Mouse (Mus musculus) heart, postnatal 14 days (tissue): Measurements from ENCODE around the gene Rhbdd1. TPM values are rescaled to one million over a fixed set of nuclear protein-coding genes. Genes with fewer than 3 reads are reported as not detected.
A peak's percentile ranks its signal among the peaks of the same experiment; 100 is the strongest.

Experiments
- DNase-seq, 2 experiments: peaks; one replicate each; pipeline ENCODE4 v3.0.0; 2021 to 2022
- intact Hi-C: fragments of 180-260 bp; cut with DNase I; formaldehyde crosslinking; loops from one replicate; pipeline ENCODE4 v1.15.1; 2025
- long read RNA-seq, 2 experiments: library from polyadenylated mRNA; stranded (forward); transcript quantifications; one replicate each; pipeline ENCODE4 v2.0.0; 2021
- total RNA-seq, 2 experiments: library from RNA; stranded (reverse); gene quantifications; 2 replicates each; pipeline ENCODE4 v1.2.3; 2021

Rhbdd1 gene
- total RNA-seq: 10 to 100 TPM; 10.1 to 11.5 TPM
- long read RNA-seq, experiment 1, transcript Rhbdd1-201 (7 exons, 3,636 nt): major isoform, 5 of 10 reads
- long read RNA-seq, experiment 1, partial matches to known transcripts: 2 of 10 reads
- long read RNA-seq, experiment 1, other reads (novel, unspliced or antisense): 2 of 10 reads
- long read RNA-seq, experiment 2, transcript Rhbdd1-201 (7 exons, 3,636 nt): major isoform, 6 of 8 reads
- long read RNA-seq, experiment 2, partial matches to known transcripts: 1 of 8 reads
- long read RNA-seq, experiment 2, other reads (novel, unspliced or antisense): 1 of 8 reads

DNA sequence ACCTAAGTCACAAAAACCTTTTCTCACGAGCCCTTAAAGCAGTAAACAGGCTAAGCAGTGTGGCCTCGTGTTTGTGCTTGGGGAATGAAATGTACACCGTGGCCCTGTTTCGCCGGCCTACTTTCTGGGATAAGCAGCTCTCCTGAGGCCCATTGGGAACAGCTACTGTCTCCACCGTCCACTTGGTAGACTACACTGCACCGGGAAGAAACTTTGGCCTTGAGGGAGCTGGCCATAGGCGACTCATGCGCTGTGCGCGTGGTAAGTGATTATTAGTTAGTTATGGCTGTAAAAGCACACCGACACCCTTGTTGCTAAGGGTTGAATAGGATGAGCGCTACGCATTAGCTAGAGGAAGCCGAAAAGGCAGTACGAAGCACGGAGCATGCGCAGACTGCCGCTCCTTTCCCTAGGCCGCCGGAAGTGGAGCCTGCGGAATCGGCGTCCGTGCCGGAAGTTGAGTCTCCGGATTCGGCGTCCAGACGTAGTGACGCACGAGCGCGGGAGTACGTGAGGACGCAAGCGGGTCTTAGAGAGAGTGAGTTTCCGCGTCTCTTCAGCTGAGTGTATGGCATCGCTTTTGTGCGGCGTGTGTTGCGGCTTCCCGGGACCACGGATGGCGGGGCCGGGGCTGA, at the start of gene Rhbdd1:
TSS of gene Rhbdd1 (plus strand) at position 342 of the 635 bp plus-strand sequence.
- intact Hi-C loops: no loop called here
- DNase-seq: peak; percentile 96 to 98

DNA sequence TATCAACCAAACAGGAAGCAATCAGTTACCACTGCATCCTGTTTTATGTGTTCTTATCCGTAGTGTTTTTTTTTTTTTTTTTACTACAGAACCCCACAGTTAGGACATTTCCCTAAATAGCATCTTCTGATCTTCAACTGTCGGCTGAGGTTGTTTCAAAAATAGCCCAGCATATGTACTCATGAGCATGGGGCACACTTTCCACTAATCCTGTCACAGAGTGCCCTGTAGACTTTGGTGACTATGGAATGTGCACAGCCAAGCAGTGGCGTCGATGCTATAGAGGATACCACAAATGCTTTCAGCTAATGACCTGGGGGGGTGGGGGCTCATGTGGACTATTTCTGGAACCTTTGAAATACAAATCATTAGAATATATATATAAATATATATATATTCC, 48.7 kb upstream of the Rhbdd1 start:
- intact Hi-C loops: no loop called here
- DNase-seq: no peak

DNA sequence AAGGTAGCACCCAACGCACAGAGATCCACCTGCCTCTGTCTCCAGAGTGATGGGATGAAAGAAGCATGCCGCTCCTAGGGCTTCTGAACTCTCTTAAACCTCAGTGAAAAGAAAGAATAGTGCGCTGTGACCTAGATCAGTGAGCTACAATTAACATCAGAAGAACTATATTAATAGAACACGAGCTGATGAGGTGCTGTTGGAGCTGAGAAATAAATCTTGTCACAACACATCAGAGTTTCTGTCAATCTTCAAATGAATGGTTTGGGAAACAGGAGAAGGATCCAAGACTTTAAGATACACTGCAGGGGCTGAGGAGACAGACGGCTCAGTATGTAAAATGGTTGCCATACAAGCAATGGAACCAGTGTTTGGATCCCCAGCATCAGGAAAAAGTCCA, 44.0 kb upstream of the Rhbdd1 start:
- DNase-seq: no peak
- intact Hi-C loops: no loop called here

DNA sequence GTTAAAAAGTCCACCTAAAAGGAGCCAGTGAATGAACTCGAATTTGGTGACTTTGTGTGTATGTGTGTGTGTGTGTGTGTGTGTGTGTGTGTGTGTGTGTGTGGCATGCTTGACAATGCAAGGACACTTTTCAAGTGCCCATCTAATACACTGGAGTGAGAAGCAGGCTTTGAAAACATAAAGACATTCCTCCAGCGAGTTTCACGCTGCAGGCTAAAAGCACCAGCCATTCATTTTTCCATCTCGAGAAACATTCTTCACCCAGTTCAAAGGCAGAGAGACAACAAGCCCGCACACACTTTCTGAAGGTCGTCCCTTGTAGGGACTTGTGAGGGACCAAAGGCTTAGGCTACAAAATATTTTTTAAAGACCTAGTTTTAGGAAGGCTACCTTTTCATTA, 42.7 kb upstream of the Rhbdd1 start:
- intact Hi-C loops: no loop called here
- no peak for DNase-seq

DNA sequence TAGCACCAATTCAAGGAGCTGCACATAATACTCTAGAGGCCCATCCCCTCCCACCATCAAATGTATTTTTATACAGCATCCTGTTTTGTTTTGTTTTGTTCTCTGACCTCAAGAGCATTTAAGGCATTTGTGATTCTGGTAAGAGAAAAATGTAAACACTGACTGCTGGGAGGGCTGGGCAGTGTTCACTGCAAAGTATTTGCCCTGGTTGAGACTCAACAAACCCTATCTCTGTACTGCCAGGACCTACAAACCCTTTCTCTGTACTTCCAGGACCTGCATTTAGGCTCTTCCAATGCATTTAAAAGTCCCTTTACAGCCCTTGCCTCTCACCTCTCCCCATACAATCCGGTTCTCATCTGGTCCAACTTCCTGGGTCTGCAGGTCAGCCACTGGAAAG, 41.9 kb upstream of the Rhbdd1 start:
- intact Hi-C loops: no loop called here
- no peak for DNase-seq

DNA sequence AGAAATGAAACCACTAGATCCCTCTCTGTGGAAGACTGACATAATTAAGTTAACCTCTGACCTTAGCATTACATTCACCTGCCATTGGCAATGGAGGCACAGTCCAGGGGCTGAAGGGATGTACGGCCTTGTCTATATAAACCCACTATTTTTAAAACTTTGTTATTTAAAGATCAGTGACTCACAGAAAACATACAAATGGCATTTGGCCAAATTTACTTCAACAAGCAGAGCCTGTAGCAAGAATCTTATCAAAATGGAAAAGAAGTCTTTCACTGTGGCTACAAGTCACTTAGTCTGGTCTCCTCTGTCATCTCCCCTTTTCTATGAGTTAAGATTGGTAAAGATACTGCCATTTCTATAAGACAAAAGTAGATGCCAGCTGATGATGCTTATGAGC, 36.5 kb upstream of the Rhbdd1 start:
- intact Hi-C loops: loop anchor here (10.0 kb wide), 2 partner anchors 155 to 265 kb away; no protein-coding TSS in a partner anchor
- no peak for DNase-seq

DNA sequence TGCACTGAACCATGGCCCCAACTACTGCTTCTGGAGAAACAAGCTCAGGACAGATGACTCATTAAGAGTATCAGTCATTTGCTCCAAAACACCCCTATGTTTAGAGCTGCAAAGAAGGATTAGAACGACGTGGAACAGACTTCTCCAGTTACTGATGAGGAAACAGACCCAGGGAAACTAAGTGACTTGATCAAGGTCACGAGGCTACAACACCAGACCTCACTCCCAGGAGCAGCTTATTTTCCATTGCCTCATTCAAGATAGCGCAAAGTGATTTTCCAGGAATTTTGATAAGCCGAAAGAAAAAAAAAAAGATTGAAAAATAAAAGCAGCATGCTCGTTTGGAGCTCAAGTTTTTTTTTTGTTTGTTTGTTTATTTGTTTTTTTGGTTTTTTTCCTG, 34.4 kb upstream of the Rhbdd1 start:
- DNase-seq: no peak
- intact Hi-C loops: loop anchor here (10.0 kb wide), 2 partner anchors 157 to 267 kb away; no protein-coding TSS in a partner anchor

DNA sequence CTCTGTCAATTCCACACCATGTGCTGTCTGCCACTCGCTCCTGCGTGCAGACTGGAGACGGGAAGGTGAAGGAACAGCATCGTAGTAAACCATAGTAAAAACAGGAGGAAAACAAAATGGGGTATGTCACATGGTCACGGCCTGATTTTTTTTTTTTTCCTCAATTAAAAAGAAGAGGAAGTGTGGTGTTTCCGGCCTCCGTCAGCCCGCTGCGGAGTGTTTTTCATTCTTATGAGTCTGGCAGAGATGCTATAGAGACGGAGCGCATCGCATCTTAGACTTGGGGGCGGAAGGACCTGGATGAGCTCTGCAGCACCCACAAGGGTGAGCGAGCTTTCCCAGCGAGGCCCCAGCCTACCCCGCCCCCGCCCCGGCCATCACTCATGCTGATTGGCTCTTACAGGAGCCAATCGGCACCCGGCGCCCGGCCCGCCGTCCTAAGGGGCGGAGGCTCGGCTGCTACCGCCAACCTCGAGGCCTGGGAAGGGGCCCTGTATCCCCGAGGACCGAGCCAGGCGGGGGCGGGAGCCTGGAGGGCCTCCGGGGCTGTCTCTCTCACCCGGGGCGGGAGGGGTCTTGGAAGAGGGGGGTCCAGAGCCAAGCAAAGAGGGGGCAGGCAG, 33.1 kb upstream of the Rhbdd1 start:
- intact Hi-C loops: loop anchor here (10.0 kb wide), 2 partner anchors 158 to 268 kb away; no protein-coding TSS in a partner anchor
- DNase-seq: peak; percentile 89 to 92

DNA sequence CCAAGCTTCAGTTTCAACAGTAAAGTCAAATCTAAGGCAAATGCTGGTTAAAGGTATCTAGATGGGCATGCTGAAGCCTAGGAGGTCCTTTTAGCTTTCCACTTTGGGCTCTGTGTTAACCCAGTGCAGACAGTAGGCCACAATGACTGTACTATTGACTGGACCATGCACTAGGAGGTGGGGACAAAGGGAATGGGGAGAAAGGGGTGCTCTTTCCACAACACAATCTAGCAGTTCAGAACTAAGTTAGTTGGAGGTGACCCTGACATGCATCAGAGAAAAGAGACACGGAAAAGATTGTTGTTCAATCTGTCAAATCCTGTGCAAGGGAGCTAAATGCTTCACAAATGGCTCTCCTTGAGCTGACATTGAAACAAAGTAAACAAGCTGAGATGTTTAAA, 32.4 kb upstream of the Rhbdd1 start:
- DNase-seq: peak in 1 of 2 experiments; percentile 25
- intact Hi-C loops: loop anchor here (10.0 kb wide), 2 partner anchors 159 to 269 kb away; no protein-coding TSS in a partner anchor

DNA sequence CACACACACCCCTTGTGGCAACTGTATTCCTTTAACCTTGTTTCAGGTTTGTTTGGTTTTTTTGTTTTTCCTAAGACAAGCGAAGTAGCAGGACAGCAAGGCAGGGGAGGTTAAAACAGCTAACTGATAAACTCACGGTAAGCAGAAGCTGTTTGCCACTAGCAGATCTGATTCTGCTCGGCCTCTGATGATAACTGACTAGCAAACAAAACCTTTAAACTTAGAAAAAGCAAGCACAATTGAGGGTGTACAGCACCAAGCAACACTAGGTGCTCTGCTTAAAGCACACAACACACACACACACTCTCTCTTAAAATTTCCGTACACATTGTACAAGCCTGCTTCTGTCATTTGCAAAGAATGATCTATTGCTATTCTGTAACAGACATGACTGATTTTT, 31.8 kb upstream of the Rhbdd1 start:
- intact Hi-C loops: loop anchor here (10.0 kb wide), 2 partner anchors 160 to 270 kb away; no protein-coding TSS in a partner anchor
- no peak for DNase-seq

DNA sequence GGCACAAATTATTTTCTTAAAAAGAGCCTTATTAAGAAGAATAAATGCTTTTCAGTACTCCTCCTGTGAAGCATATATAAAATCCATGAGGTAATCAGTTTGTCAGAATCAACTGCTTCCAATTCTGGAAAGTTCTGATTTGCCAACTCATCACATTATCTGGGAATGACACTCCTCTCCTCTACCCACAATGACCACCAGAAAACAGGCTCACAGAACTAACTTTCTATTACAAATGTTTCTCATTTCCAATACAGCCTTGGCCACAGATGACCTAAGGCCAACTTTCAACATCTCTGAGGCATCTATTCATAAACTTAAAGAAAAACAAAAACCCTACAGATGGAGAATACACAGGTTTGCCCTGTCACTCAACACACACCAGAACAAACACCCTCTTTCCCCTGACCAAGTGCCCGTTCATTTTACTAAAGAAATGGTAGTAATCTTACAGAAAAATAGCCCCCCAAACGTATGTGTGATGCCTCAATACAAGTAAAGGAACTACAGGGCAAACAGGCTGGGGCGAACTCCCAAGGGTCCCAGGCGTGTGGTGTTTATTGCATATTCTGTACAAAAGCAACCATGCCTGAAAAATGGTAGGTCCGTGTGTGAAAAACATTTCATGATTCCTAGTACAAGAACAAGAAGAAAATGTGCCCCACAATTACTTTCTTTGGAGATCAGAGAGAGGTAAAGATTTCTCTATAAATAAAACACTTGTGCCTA, 30.6 kb upstream of the Rhbdd1 start:
- no peak for DNase-seq
- intact Hi-C loops: loop anchor here (5.0 to 10.0 kb wide), 5 partner anchors 38 to 588 kb away; no protein-coding TSS in a partner anchor

DNA sequence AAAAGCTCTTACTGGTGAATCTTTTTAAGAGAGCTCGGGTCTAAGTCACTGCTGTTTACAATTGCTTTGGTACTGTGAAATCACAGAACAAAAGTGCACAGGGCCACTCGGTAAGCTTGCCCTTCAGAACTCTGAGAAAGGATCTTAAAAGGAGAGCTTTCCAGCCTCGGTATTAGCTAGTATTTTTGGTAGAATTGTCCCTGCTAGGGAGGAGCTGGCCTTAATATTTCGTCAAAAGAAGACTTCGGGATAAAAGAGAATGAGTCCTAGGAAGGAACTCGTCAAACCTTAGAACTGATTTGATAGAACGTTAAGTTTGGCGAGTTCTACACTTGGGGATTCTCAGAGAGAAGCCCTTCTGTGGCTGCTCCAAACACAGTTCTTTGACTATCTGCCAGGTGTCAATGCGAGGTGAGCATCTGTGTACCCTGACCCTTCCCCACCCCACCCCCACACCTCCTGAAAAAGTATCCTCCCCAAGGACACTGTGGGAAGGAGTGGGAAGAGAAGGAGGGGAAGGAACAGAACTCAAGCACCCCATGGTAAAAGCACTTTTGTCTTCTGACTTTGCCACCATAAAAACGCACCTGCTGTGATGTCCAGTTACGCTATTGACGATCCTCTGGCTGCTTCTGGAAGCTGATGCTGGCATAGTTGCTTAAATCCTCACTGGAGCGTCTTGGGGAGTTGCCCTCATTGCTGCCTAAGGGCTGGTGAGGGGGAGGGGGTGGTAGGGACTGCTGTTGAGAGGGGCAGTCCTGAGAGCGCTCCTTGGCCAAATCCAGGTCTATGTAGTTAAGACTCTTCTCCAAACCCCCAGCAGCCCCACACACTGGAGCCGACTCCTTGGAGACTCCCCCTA, 29.8 kb upstream of the Rhbdd1 start:
- DNase-seq: peak in 1 of 2 experiments; percentile 9
- intact Hi-C loops: loop anchor here (5.0 to 10.0 kb wide), 5 partner anchors 39 to 589 kb away; no protein-coding TSS in a partner anchor

DNA sequence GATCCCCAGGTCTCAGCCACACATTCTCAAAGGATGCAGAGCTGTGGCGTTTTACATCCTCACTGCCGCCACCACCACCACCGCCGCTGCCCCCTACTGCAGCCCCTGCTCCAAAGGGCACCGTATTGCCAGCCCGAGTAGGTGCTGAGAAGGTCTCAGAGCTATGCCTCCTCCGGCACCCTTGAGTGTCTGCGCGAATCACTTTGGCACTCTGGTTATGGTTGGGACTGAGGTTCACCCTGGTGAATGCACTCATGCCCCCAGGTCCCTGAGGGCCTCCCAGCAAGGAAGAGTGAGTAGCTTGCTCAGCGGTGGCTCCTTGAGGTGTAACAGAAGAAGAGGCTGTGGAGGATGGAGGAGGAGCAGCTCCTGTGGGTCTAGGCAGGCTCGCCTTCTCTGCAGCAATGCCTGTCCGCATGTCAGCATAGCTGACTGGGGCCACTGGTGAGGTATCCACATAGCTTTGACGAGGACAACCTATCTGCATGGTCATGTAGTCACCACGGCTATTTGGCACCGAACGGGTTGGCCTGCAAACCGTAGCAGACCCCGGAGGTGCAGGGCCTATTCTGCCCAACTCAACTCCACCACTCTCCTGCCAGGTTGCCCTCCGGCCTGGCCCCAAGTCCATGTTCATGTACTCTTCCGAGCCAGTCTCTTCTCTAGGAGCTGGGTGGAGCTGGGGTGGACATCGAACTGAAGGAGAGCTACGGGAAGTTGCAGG, 29.0 kb upstream of the Rhbdd1 start:
- DNase-seq: peak; percentile 31 to 36
- intact Hi-C loops: loop anchor here (5.0 to 10.0 kb wide), 5 partner anchors 40 to 590 kb away; no protein-coding TSS in a partner anchor

DNA sequence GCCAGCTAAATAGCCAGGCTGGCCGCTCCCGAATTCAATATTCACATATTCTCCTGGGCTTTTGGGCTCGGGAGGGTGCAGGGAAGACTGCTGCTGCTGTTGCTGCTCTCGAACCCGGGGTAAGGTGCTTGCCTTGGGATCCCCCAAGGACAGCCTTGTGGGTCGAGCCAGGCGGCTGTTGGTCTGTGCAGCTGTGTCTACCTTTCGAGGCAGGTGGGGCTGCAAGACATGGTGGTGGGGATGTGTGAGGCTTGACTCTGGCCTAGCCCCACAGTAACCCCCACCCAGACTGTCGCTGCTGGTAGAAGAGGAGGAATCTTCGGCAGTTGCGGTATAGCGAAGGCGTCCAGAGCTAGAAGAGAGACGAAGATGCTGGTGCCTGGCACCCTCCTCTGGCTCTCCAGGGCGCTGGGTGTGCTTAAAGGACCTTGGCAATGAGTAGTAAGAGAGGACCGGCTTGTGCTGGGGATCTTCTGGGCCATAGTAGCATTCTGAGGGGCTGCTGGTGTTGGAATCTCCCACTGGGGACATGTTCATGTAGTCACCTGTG, 28.4 kb upstream of the Rhbdd1 start:
- DNase-seq: peak; percentile 13 to 21
- intact Hi-C loops: loop anchor here (5.0 to 10.0 kb wide), 5 partner anchors 41 to 591 kb away; no protein-coding TSS in a partner anchor

DNA sequence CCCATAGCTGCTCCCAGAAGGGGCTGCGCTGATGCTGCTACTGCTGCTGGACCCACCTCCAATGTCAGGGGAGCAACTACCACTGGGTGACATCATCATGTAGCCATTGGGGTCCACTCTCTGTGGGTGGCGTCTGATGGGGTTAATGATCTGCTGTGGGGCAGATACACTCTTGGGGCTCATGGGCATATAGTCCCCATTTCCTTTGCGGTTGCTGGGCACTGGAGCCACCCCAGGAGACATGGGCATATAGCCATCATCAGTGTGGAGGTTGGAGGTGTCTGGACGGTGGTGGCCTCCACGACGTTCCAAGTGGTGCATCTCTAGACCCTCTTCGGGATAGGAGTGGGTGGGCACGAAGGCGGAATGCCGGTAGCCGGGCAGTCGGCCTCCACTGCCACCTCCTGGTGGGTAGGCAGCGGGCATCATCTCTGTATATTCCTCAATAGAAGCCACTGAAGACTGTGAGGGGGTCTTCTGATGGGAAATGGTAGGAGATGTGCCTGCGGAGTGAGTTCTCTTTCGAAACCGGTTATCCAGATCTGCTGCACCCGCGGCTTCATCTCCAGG, 27.7 kb upstream of the Rhbdd1 start:
- peak; percentile 24 to 40 for DNase-seq
- intact Hi-C loops: loop anchor here (5.0 to 10.0 kb wide), 5 partner anchors 41 to 591 kb away; no protein-coding TSS in a partner anchor

DNA sequence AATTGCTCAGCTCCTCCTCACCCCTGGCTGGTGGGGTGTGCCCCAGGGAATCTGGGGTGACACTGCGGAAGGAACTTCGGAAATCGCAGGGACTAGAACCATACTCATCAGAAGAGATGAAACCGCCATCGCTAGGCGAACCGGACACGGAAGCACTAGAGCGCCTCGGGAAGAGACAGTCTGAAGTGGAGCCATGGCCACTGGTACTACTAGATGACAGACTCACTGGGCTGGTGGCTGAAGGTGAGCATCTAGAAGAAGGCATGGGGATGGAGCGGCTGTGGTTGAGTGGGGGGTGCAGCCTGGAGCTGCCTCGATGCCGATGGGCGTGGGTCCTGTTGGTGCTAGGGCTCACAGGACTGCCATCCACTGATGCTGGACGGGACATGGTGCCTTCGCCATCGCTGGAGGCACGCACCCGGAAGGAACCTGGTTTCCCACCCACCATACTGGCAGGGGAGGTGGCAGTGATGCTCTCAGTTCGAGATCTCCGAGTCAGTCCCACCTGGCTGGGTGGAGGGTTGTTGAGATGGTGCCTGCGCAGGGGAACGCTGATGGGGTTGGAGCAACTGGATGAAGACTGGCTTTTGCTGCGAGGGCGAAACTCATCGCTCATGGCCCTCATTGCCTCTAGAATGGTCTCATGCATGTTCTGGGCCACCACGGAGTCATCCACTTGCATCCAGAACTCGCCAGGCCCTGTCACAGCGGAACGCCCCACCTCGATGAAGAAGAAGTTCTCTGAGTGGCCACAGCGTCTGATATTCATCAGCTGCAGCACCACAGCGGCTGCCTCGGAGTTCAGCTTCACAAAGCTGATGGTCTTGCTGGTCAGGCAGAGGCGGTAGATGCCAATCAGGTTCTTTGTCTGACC, 26.9 kb upstream of the Rhbdd1 start:
- intact Hi-C loops: loop anchor here (5.0 to 10.0 kb wide), 5 partner anchors 42 to 592 kb away; no protein-coding TSS in a partner anchor
- peak in 1 of 2 experiments; percentile 46 for DNase-seq
